Mouse (Mus musculus) thymus, adult 2 months (tissue): Measurements from ENCODE around the gene Bag1. TPM values are rescaled to one million over a fixed set of nuclear protein-coding genes. Genes with fewer than 3 reads are reported as not detected.

Experiments
- DNase-seq: peaks from one replicate; pipeline ENCODE4 v3.0.0; 2021
- H3K27ac ChIP-seq: fragments of 200-500 bp; 2 replicates; pipeline ENCODE4 v1.5.1; 2012; ENCODE audit warnings: low read length, control low read depth; ENCODE audit not compliant: control insufficient read depth, insufficient read depth
- H3K27me3 ChIP-seq: fragments of 200-500 bp; 2 replicates; pipeline ENCODE4 v1.6.1; 2012; ENCODE audit warnings: mild to moderate bottlenecking, low read length, moderate library complexity, mixed read lengths; ENCODE audit not compliant: control insufficient read depth, insufficient read depth
- H3K36me3 ChIP-seq: fragments of 200-500 bp; 2 replicates; pipeline ENCODE4 v1.6.1; 2012; ENCODE audit warnings: mild to moderate bottlenecking, low read length, moderate library complexity; ENCODE audit not compliant: control insufficient read depth, insufficient read depth
- H3K4me1 ChIP-seq: fragments of 200-500 bp; replicated peaks from 2 replicates; pipeline ENCODE4 v1.6.1; 2012; ENCODE audit warnings: low read length; ENCODE audit not compliant: control insufficient read depth, insufficient read depth
- H3K4me3 ChIP-seq: fragments of 200-500 bp; 2 replicates; pipeline ENCODE4 v1.5.1; 2012; ENCODE audit warnings: mild to moderate bottlenecking, low read length, control low read depth, moderate library complexity; ENCODE audit not compliant: control insufficient read depth, insufficient read depth
- CTCF ChIP-seq: fragments of 200-500 bp; IDR thresholded peaks from 2 replicates; pipeline ENCODE4 v1.5.1; 2012; ENCODE audit warnings: mild to moderate bottlenecking, control low read depth, low read length, moderate library complexity, borderline replicate concordance; ENCODE audit not compliant: control insufficient read depth, poor library complexity, insufficient read depth; ENCODE audit errors: extremely low read depth
- POLR2A ChIP-seq: fragments of 200-500 bp; IDR thresholded peaks from 2 replicates; pipeline ENCODE4 v1.6.1; 2012; ENCODE audit warnings: mild to moderate bottlenecking, low read length, control low read depth, moderate library complexity; ENCODE audit not compliant: control insufficient read depth, poor library complexity, insufficient read depth; ENCODE audit errors: extremely low read depth
- WGBS: fragments of 180-500 bp; shearing (Covaris S2); methylation state at CpG from one replicate; pipeline ENCODE4 v1.1.7; 2018; 5-methylcytosine and 5-hydroxymethylcytosine counted together
- polyA plus RNA-seq: library from polyadenylated mRNA; depleted of rRNA; stranded (reverse); fragments of >200 nt; gene quantifications from 2 replicates; pipeline ENCODE4 v1.2.3, GENCODE M21; 2012

Gene Bag1
- polyA plus RNA-seq, 1 experiment: 94.5 TPM

DNA sequence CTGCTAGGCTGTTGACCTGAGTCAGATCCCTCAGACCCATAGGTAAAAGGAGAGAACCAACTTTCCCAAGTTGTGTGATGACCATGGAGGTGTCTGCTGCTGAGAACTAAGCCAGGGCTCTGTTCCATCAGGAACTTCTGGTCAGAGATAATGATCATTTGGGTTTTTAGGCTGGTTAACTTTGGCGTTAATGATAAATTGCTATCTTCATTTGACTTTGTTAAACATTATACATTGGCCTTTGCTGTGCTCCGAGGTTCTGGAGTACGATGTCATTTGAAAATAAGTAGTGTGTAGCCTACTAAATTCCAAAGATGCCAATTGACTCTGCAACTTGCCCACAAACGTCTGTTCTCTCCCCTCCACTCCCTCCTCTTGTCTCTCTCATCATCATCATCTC lies 21.1 kb upstream of the Bag1 start:
- 85% methylated on average over 4 of the region's 4 CpGs for WGBS
- no peak overlapping the region for H3K27ac ChIP-seq
- peaks cover 24% of the 10 kb centered on the region for H3K36me3 ChIP-seq
- no peak for DNase-seq
- 0 out of 2 replicates have a peak, but pooled peaks cover 4% of the 10 kb centered on the region for H3K4me1 ChIP-seq
- no peaks in the 10 kb centered on the region for H3K27me3 ChIP-seq
- TF ChIP-seq CTCF (no peak), POLR2A (no peak)
- H3K4me3 ChIP-seq: no peak overlapping the region

DNA sequence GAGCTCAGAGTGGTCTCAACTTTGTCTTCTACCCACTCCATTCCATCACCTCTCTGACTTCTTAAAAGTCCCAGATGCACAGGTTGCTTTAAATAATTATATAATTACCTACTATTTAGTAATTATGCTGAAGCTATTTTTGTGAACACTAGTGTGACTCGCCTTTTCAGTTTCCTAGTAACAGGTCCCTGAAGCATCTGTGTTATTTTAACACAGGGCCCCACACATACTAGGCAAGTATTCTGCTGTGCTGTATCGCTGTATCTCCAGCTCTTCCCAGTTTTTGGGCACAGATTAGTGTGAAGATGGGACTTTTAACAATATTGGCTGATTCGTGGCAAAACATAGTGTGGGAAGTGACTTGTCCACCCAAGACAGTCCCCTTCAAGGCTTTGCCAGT lies 15.4 kb upstream of the Bag1 start:
- peaks cover 70% of the 10 kb centered on the region for H3K36me3 ChIP-seq
- WGBS: 95% methylated on average over 3 of the region's 3 CpGs
- H3K4me1 ChIP-seq: no peaks in the 10 kb centered on the region

DNA sequence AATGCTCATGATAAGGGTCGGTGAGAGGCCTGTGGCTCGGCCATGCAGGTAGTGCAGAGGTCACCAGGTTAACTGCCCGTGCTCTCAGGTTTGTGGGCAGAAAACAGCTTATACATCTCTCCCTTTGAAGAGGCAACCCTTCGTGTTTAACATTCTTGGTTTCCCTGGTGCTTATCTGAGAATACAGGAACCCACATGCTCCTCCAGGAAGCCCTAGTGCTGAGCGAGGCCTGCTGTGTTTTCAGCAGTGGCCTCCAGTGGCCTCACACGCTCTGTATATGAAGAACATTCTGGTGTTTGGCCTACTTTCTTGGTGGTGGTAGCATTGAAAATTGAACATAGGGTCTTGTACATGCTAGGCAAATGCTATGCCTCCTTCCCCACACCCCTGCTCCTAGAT lies 7.8 kb upstream of the Bag1 start:
- Histone ChIP-seq H3K27me3 (no peaks in the 10 kb centered on the region), H3K36me3 (peaks cover 64% of the 10 kb centered on the region), H3K27ac (no peak overlapping the region), H3K4me1 (no peaks in the 10 kb centered on the region), H3K4me3 (no peak overlapping the region)
- DNase-seq: no peak
- 86% methylated on average over 6 of the region's 6 CpGs for WGBS
- TF ChIP-seq CTCF (no peak), POLR2A (no peak)

More for the DNA sequence above, 15.4 kb upstream of the Bag1 start:
- Histone ChIP-seq H3K27ac (no peak overlapping the region), H3K27me3 (no peaks in the 10 kb centered on the region), H3K4me3 (no peak overlapping the region)
- no peak for DNase-seq
- TF ChIP-seq POLR2A (no peak), CTCF (no peak)

DNA sequence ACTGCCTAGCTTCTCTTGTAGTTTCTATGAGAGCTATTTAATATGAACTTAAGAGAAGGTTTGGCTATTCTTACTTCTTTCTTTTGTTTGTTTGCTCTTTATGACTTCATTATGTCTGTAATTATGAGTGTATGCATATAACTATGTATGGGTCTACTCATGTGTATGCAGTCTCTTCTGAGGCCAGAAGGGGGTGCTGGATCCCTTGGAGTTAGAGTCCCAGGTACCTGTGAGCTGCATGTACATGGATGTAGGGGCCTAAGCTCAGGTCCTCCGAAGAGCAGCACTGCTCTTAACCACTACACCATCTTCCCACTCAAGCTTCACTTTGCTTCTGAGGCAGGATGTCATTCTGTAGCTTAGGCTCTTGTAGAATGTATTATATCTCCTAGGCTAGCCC lies 5.4 kb upstream of the Bag1 start:
- Histone ChIP-seq H3K27ac (no peak overlapping the region), H3K36me3 (peaks cover 39% of the 10 kb centered on the region), H3K4me3 (no peak overlapping the region), H3K4me1 (no peaks in the 10 kb centered on the region), H3K27me3 (no peaks in the 10 kb centered on the region)
- TF ChIP-seq CTCF (no peak), POLR2A (no peak)
- 89% methylated on average over 1 of the region's 1 CpGs for WGBS
- DNase-seq: peak; percentile 31

DNA sequence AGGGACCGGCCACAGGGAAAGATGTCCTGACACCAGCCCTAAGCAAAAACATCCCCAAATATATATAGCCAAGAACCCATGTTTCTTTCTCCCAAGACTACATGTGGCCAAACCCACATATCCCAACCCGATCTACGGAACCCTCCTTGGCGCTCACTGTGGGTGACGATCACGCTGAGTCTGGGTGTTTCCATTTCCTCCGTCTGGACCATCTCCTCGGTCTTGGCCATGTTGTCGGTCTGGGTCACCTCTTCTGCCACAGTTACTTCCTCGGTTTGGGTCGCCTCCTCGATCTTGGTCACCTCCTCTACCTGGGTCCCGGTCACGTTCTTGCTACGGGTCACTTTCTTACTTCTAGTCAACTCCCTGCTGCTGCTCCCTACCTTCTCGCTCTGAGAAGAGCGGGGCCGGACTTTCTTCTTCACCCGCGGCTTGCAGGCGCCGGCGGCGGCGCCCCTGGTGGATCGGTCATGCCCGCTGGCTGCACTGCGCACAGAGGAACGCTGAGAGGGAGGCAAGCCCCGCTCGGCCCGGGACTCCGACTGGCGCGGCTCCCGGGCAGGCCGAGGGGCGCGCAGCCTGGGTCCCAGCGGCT lies 432 bp downstream of the Bag1 start:
- WGBS: under 1% methylated on average over 40 of the region's 40 CpGs
- no peak for TF ChIP-seq CTCF
- no peak for TF ChIP-seq POLR2A
- no peaks in the 10 kb centered on the region for H3K27me3 ChIP-seq
- peaks cover 2% of the 10 kb centered on the region; the same call in 1 of the 2 replicates for H3K4me1 ChIP-seq
- H3K4me3 ChIP-seq: peak overlapping the region; percentile 71
- H3K27ac ChIP-seq: peak overlapping the region; percentile 50; the same call in 1 of the 2 replicates
- DNase-seq: no peak
- H3K36me3 ChIP-seq: peaks cover 23% of the 10 kb centered on the region

DNA sequence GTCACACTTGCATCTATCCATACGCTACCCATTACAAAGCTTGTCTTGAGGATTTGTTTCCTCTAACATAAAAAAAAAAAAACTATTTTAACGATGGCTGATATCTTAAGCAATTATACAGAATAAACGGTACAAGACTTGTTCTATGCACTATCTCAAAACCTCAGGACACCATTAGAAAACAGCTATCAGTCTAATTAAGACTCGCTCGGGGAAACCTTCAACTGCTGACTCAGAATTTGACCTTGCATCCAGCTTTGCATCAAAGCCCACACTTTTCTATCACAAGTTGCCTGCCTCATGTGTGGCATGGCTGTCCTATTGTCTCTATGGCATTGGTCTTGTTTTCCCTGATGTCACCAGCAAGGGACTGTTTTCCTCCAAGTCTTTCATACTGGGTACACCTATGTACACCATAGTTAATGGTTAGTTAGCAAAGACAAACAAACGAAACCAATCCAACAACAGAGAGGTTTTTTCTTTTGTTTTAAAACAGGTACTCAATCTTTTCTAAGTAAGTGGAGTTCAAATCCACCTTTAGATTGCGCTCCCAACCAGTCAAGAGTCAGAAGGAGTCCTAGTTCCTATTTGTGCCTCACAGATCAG lies 1.5 kb downstream of the Bag1 start:
- no peaks in the 10 kb centered on the region for H3K27me3 ChIP-seq
- H3K4me3 ChIP-seq: no peak overlapping the region
- DNase-seq: no peak
- TF ChIP-seq POLR2A (no peak), CTCF (no peak)
- peaks cover 2% of the 10 kb centered on the region; the same call in 1 of the 2 replicates for H3K4me1 ChIP-seq
- WGBS: 90% methylated on average over 7 of the region's 7 CpGs
- H3K27ac ChIP-seq: no peak overlapping the region
- peaks cover 29% of the 10 kb centered on the region for H3K36me3 ChIP-seq
